Mouse (Mus musculus): ENCODE measurements around the gene Bspry. TPM values are rescaled to one million over a fixed set of nuclear protein-coding genes. Genes with fewer than 3 reads are reported as not detected.

Gene Bspry
- polyA plus RNA-seq, 1 experiment from 2014 or later = 1.0 TPM

GRCm38 (mm10) chr4:62519122-62519848, 39.4 kb downstream of the Bspry start:
- WGBS = under 1% methylated on average over 26 of the region's 26 CpGs
- peaks cover 31% of the 10 kb centered on the region for H3K4me1 ChIP-seq

GRCm38 (mm10) chr4:62519849-62520233, 40.0 kb downstream of the Bspry start, which contains the start of gene Alad:
Alad (minus strand) TSS chr4:62519918.
- Histone ChIP-seq H3K9ac (peak within 1 kb of the TSS; percentile 91), H3K27me3 (replicated peaks) (no peaks in the 10 kb centered on the region), H3K4me2 (peak within 1 kb of the TSS; percentile 79), H3K9me3 (no peaks in the 10 kb centered on the region), H3K4me1 (peaks cover 34% of the 10 kb centered on the region), H3K27ac (peak within 1 kb of the TSS; percentile 79), H3K36me3 (replicated peaks) (no peaks in the 10 kb centered on the region), H3K4me3 (peak within 1 kb of the TSS; percentile 82)
- ATAC-seq (replicated peaks) = peak; percentile 88
- WGBS = under 1% methylated on average over 37 of the region's 37 CpGs

More at GRCm38 (mm10) chr4:62519122-62519848, 39.4 kb downstream of the Bspry start:
- H3K9ac ChIP-seq = peak overlapping the region; percentile 91
- no peaks in the 10 kb centered on the region for H3K36me3 ChIP-seq (replicated peaks)
- H3K27me3 ChIP-seq (replicated peaks) = no peaks in the 10 kb centered on the region
- peak overlapping the region; percentile 82 for H3K4me3 ChIP-seq
- H3K9me3 ChIP-seq = no peaks in the 10 kb centered on the region
- H3K4me2 ChIP-seq = peak overlapping the region; percentile 79
- ATAC-seq (replicated peaks) = peak; percentile 85
- H3K27ac ChIP-seq = peak overlapping the region; percentile 79

- Histone ChIP-seq H3K4me2 (peak overlapping the region; percentile 79), H3K4me1 (peaks cover 34% of the 10 kb centered on the region), H3K4me3 (no peak overlapping the region), H3K36me3 (replicated peaks) (no peaks in the 10 kb centered on the region), H3K27ac (no peak overlapping the region), H3K9me3 (no peaks in the 10 kb centered on the region), H3K9ac (no peak overlapping the region), H3K27me3 (replicated peaks) (no peaks in the 10 kb centered on the region)
- ATAC-seq (replicated peaks) = no peak
- WGBS = 93% methylated on average over 2 of the region's 2 CpGs
Observed at GRCm38 (mm10) chr4:62520892-62521400, 41.1 kb downstream of the Bspry start.

DNA sequence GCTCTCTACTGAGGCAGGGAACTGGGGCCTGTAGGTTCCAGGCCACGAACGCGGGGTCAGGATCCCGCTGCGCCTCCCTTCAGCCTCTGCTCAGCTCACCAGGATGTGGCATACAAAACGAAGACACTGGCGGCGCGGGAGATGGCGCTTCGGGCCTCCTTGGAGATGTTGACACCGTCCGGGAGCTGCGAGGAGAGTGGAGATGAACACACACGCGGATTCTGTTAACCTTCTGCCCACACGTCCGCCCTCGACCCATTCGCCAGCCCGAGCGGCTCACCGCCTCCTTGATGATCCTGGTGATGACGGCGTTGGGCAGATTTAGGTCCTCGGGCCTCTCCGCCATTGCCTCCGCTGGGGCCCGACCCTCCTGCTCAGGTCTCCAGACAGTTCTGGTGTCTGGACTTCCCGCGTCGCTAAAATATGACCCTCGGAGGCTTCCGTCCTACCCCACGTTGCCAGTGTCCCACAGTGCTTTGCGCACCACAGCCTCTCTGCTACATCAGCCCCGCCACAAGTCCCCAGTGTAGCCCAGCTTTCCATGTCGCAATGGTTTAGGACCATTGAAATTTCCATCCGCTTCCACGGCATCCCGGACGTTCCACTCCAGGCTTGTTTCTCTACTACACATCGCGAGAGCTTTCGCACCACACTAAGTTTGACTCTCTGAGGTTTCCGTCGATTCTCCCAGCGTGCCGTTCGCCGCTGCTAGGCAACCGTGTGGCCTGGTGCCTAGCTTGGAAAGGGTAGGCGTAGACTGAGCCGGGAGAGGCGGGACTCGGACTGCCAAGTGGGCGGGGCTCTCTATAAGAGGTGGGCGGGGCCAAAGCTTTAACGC, 45.0 kb downstream of the Bspry start, which contains the start of the genes Pole3 and 4933430I17Rik:
TSS of gene Pole3 (minus strand) at position 418 of the 838 bp plus-strand sequence.
TSS of gene 4933430I17Rik (plus strand) at position 719 of the 838 bp plus-strand sequence.
- Histone ChIP-seq H3K9ac (peak within 1 kb of the TSS; percentile 85), H3K27ac (peak within 1 kb of the TSS; percentile 98), H3K4me1 (peaks cover 21% of the 10 kb centered on the region), H3K4me3 (peak within 1 kb of the TSS; percentile 75), H3K36me3 (replicated peaks) (no peaks in the 10 kb centered on the region), H3K9me3 (no peaks in the 10 kb centered on the region), H3K27me3 (replicated peaks) (no peaks in the 10 kb centered on the region), H3K4me2 (peak within 1 kb of the TSS; percentile 93)
- ATAC-seq (replicated peaks) = peak; percentile 99
- WGBS = under 1% methylated on average over 59 of the region's 59 CpGs

DNA sequence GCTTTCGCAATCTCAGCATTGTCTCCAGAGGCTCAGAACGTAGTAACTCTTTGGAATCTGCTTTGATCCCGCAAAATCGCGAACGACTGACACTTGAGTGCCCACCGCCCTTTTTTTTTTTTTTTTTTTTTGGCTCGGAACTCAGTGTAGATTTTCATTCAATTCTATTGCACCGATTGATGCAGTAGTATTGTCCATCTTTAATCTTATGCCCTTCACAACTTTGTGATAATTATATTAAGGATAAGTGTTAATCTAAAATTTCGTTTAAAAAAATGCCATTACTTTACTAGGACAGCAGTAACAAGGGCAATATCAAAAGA, 45.6 kb downstream of the Bspry start:
- H3K9ac ChIP-seq = peak overlapping the region; percentile 85; the same call in 1 of the 2 replicates
- peak overlapping the region; percentile 75 for H3K4me3 ChIP-seq
- ATAC-seq (replicated peaks) = no peak
- 0% methylated on average over 10 of the region's 10 CpGs for WGBS
- H3K36me3 ChIP-seq (replicated peaks) = no peaks in the 10 kb centered on the region
- H3K9me3 ChIP-seq = no peaks in the 10 kb centered on the region
- H3K4me2 ChIP-seq = peak overlapping the region; percentile 93
- H3K27ac ChIP-seq = peak overlapping the region; percentile 98; the same call in 1 of the 2 replicates
- H3K4me1 ChIP-seq = peaks cover 17% of the 10 kb centered on the region
- H3K27me3 ChIP-seq (replicated peaks) = no peaks in the 10 kb centered on the region

GRCm38 (mm10) chr4:62526256-62526655, 46.4 kb downstream of the Bspry start:
- WGBS = 67% methylated on average over 2 of the region's 2 CpGs
- H3K27ac ChIP-seq = no peak overlapping the region
- peaks cover 12% of the 10 kb centered on the region for H3K4me1 ChIP-seq
- no peaks in the 10 kb centered on the region for H3K36me3 ChIP-seq (replicated peaks)
- ATAC-seq (replicated peaks) = no peak
- H3K27me3 ChIP-seq (replicated peaks) = no peaks in the 10 kb centered on the region
- H3K9ac ChIP-seq = no peak overlapping the region
- H3K4me3 ChIP-seq = no peak overlapping the region
- no peaks in the 10 kb centered on the region for H3K9me3 ChIP-seq
- no peak overlapping the region for H3K4me2 ChIP-seq

- Histone ChIP-seq H3K27ac (no peak overlapping the region), H3K4me2 (no peak overlapping the region), H3K27me3 (replicated peaks) (no peaks in the 10 kb centered on the region), H3K9ac (no peak overlapping the region), H3K4me3 (no peak overlapping the region), H3K36me3 (replicated peaks) (no peaks in the 10 kb centered on the region), H3K4me1 (peaks cover 12% of the 10 kb centered on the region), H3K9me3 (no peaks in the 10 kb centered on the region)
- no peak for ATAC-seq (replicated peaks)
- 92% methylated on average over 4 of the region's 4 CpGs for WGBS
Observed at GRCm38 (mm10) chr4:62527655-62528054, 47.8 kb downstream of the Bspry start.

GRCm38 (mm10) chr4:62533729-62534128, 53.9 kb downstream of the Bspry start:
- Histone ChIP-seq H3K9ac (no peak overlapping the region), H3K9me3 (no peaks in the 10 kb centered on the region), H3K4me1 (no peaks in the 10 kb centered on the region), H3K27ac (no peak overlapping the region), H3K36me3 (replicated peaks) (no peaks in the 10 kb centered on the region), H3K4me3 (no peak overlapping the region), H3K4me2 (no peak overlapping the region), H3K27me3 (replicated peaks) (no peaks in the 10 kb centered on the region)
- no peak for ATAC-seq (replicated peaks)
- WGBS = 77% methylated on average over 6 of the region's 6 CpGs

DNA sequence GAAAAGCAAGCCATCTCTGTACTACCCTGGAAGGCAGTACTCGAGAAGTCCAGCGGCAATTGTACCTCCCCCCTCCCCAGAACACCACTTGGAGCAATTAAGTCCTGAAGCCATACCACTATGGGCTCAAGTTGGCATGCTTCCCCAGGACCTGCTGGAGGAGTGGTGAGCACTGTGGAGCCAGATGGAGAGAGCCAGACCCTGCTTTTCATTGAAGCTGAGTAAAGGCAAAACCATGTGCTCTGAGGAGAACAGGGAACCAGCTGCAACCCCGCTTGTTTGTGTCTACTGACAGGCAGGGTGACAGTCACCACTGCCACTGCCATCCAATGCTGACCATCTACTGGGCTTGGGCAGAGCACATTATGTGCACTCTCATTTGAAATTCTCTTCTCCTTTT, 61.9 kb downstream of the Bspry start:
- H3K27ac ChIP-seq = no peak overlapping the region
- no peak overlapping the region for H3K4me2 ChIP-seq
- H3K9me3 ChIP-seq = no peaks in the 10 kb centered on the region
- no peak for ATAC-seq (replicated peaks)
- no peaks in the 10 kb centered on the region for H3K27me3 ChIP-seq (replicated peaks)
- H3K9ac ChIP-seq = no peak overlapping the region
- no peak overlapping the region for H3K4me3 ChIP-seq
- 87% methylated on average over 3 of the region's 3 CpGs for WGBS
- H3K36me3 ChIP-seq (replicated peaks) = no peaks in the 10 kb centered on the region
- no peaks in the 10 kb centered on the region for H3K4me1 ChIP-seq

DNA sequence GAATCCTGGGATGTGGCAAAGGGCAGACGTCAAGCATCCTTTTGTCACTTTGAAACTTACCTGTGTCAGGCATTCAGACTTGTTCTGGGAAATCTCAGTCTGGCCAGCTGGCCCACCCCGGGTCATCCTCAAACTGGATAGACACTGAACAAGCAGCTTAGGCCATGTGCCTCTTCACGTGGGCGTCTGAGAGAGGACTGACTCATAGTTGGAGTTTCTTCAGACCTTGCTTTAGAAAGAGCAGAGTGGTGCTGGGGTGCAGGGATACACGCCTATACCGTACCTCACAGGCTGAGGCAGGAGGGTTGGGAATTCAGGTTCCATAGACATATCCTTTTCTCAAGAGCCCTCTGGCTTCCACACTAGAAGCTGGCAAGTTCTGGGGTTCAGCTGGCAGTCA, 63.9 kb downstream of the Bspry start:
- no peaks in the 10 kb centered on the region for H3K4me1 ChIP-seq
- no peaks in the 10 kb centered on the region for H3K36me3 ChIP-seq (replicated peaks)
- H3K9me3 ChIP-seq = no peaks in the 10 kb centered on the region
- H3K27ac ChIP-seq = no peak overlapping the region
- no peak overlapping the region for H3K9ac ChIP-seq
- ATAC-seq (replicated peaks) = no peak
- no peak overlapping the region for H3K4me3 ChIP-seq
- no peaks in the 10 kb centered on the region for H3K27me3 ChIP-seq (replicated peaks)
- WGBS = 92% methylated on average over 6 of the region's 6 CpGs
- no peak overlapping the region for H3K4me2 ChIP-seq

- H3K9ac ChIP-seq = no peak overlapping the region
- H3K9me3 ChIP-seq = no peaks in the 10 kb centered on the region
- no peak overlapping the region for H3K4me2 ChIP-seq
- no peak overlapping the region for H3K4me3 ChIP-seq
- no peak for ATAC-seq (replicated peaks)
- H3K4me1 ChIP-seq = no peaks in the 10 kb centered on the region
- no peak overlapping the region for H3K27ac ChIP-seq
- no peaks in the 10 kb centered on the region for H3K27me3 ChIP-seq (replicated peaks)
- H3K36me3 ChIP-seq (replicated peaks) = no peaks in the 10 kb centered on the region
Observed at GRCm38 (mm10) chr4:62544801-62545200, 64.9 kb downstream of the Bspry start.

Measured in midbrain, embryonic 15.5 days (tissue).